Mouse (Mus musculus): ENCODE results near the gene Serpinb12. TPM values are rescaled to one million over a fixed set of nuclear protein-coding genes. Genes with fewer than 3 reads are reported as not detected.
"Not testable (repeated sequence)": the region's sequence is repeated elsewhere in the genome, so short reads cannot be mapped to it uniquely, and the experiment has no call there.

Serpinb12 gene
- total RNA-seq (2012; rRNA removed) (not detected in 2 replicates), total RNA-seq (2014; rRNA removed) (not detected in 2 replicates), polyA plus RNA-seq (2012; ENCODE audit: insufficient read length, low read depth) (not detected in 2 replicates)

DNA sequence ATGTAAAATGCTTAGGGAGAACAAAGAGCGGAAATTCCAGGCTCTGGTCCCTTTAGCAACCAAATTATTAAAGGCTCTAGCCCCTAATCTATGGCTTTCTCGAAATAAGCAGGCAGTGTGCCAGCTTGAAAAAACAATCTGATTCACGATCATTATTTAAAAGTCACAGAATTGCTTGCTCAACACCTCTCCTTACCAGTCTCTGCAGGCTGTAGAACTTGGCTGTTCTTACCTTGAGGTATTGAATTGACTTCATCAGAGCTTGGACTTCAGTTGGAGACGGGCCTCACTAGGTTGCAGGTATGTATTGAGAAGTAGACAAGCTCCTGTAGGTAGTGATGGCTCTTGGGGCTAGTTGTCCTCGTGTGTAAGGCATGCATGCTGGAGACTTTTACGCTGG is at the start of gene Serpinb12:
Gene Serpinb12 (plus strand): TSS at position 185 of the 400 bp plus-strand sequence.
- H3K9me3 ChIP-seq (replicated peaks; ENCODE audit: low read length), result no peaks in the 10 kb centered on the region
- in situ Hi-C loops (cut with MboI; ENCODE audit: low pct_ligation_motif_present, low pct_unique_long_range_greater_than_20kb, low sequenced_read_pairs), result no loop called here
- peaks cover 4% of the 10 kb centered on the region for H3K27me3 ChIP-seq (replicated peaks)
- no peak within 1 kb of the TSS for H3K27ac ChIP-seq (ENCODE audit: insufficient read depth, low read depth)
- no peaks in the 10 kb centered on the region for H3K36me3 ChIP-seq (replicated peaks in 1 of 2; ENCODE audit: control insufficient read depth in 1 of 2, insufficient read depth in 1 of 2, low read length in 1 of 2)
- peaks cover 0 to 5% of the 10 kb centered on the region in 2 experiments; a peak in 1 of 4 replicates for H3K4me1 ChIP-seq (ENCODE audit: control insufficient read depth in 1 of 2, insufficient read depth in 2 of 2)
- no peak for DNase-seq (ENCODE audit: extremely low read depth)
- no peak for TF ChIP-seq CTCF (conservative IDR thresholded peaks at IDR 0.05 in 1 of 2, IDR thresholded peaks at IDR 0.05 in 1 of 2; ENCODE audit: low read depth in 2 of 2, low read length in 2 of 2)
- no peak for TF ChIP-seq TCF12 (IDR thresholded peaks at IDR 0.05; ENCODE audit: low read depth, low read length)
- TF ChIP-seq MAZ (IDR thresholded peaks at IDR 0.05; ENCODE audit: low read depth, low read length), result no peak
- TF ChIP-seq MAFK (IDR thresholded peaks at IDR 0.05; ENCODE audit: insufficient replicate concordance, low read length), result no peak
- TF ChIP-seq JUND (conservative IDR thresholded peaks at IDR 0.05; ENCODE audit: low read depth, low read length), result no peak
- no peak for TF ChIP-seq MEF2A (IDR thresholded peaks at IDR 0.05; ENCODE audit: borderline replicate concordance, low read depth, low read length)
- no peak for TF ChIP-seq UBTF (IDR thresholded peaks at IDR 0.05; ENCODE audit: low read depth, low read length)
- TF ChIP-seq RAD21 (IDR thresholded peaks at IDR 0.05; ENCODE audit: low read depth, low read length), result no peak
- no peak for TF ChIP-seq BHLHE40 (IDR thresholded peaks at IDR 0.05; ENCODE audit: low read depth, low read length)
- no peak for TF ChIP-seq NRF1 (IDR thresholded peaks at IDR 0.05; ENCODE audit: low read depth, low read length)
- no peak for TF ChIP-seq SMC3 (IDR thresholded peaks at IDR 0.05; ENCODE audit: low read depth, low read length)
- TF ChIP-seq RCOR1 (conservative IDR thresholded peaks at IDR 0.05; ENCODE audit: low read depth, low read length), result no peak
- TF ChIP-seq KAT2A (IDR thresholded peaks at IDR 0.05; ENCODE audit: insufficient replicate concordance, low read length), result no peak
- no peak for TF ChIP-seq ZNF384 (IDR thresholded peaks at IDR 0.05; ENCODE audit: low read depth, low read length)
- TF ChIP-seq ZMIZ1 (IDR thresholded peaks at IDR 0.05; ENCODE audit: low read depth, low read length), result no peak
- dilution Hi-C loops (cut with MboI; ENCODE audit: extremely low pct_ligation_motif_present, extremely low pct_unique_long_range_greater_than_20kb, low sequenced_read_pairs), result no loop called here
- H3K79me2 ChIP-seq (replicated peaks; ENCODE audit: control insufficient read depth, extremely low read depth, insufficient read depth, poor library complexity, severe bottlenecking), result no peaks in the 10 kb centered on the region
- H3K4me3 ChIP-seq (replicated peaks in 1 of 3; ENCODE audit: low read depth in 2 of 3, low read length in 2 of 3, poor library complexity in 1 of 3), result no peak within 1 kb of the TSS
- no peak within 1 kb of the TSS for H3K9ac ChIP-seq (ENCODE audit: insufficient read depth, low read depth)
- H3K4me2 ChIP-seq (ENCODE audit: insufficient read depth, low read depth, poor library complexity, severe bottlenecking), result no peak within 1 kb of the TSS

GRCm38 (mm10) chr1:106895142-106895541 is 39.1 kb upstream of the Serpinb12 start:
- H3K4me3 ChIP-seq (replicated peaks in 1 of 3; ENCODE audit: low read depth in 2 of 3, low read length in 2 of 3, poor library complexity in 1 of 3); dilution Hi-C loops (cut with MboI; ENCODE audit: extremely low pct_ligation_motif_present, extremely low pct_unique_long_range_greater_than_20kb, low sequenced_read_pairs); H3K27ac ChIP-seq (ENCODE audit: insufficient read depth, low read depth); H3K9ac ChIP-seq (ENCODE audit: insufficient read depth, low read depth); H3K4me2 ChIP-seq (ENCODE audit: insufficient read depth, low read depth, poor library complexity, severe bottlenecking); DNase-seq (ENCODE audit: extremely low read depth); H3K79me2 ChIP-seq (replicated peaks; ENCODE audit: control insufficient read depth, extremely low read depth, insufficient read depth, poor library complexity, severe bottlenecking); H3K9me3 ChIP-seq (replicated peaks; ENCODE audit: low read length); H3K36me3 ChIP-seq (replicated peaks in 1 of 2; ENCODE audit: control insufficient read depth in 1 of 2, insufficient read depth in 1 of 2, low read length in 1 of 2); H3K4me1 ChIP-seq (ENCODE audit: control insufficient read depth in 1 of 2, insufficient read depth in 2 of 2); in situ Hi-C loops (cut with MboI; ENCODE audit: low pct_ligation_motif_present, low pct_unique_long_range_greater_than_20kb, low sequenced_read_pairs): not testable (repeated sequence)
- peaks cover 19% of the 10 kb centered on the region for H3K27me3 ChIP-seq (replicated peaks)
